Mouse (Mus musculus) brain, embryonic 18.5 days (tissue): ENCODE measurements around the gene Armc2.
A peak's percentile ranks its signal among the peaks of the same experiment; 100 is the strongest.

ENCODE experiments used
- DNase-seq: peaks from one replicate; pipeline ENCODE4 v3.0.0-alpha.2; 2012; ENCODE audit warnings: low read depth, low spot score

Gene Armc2

DNA sequence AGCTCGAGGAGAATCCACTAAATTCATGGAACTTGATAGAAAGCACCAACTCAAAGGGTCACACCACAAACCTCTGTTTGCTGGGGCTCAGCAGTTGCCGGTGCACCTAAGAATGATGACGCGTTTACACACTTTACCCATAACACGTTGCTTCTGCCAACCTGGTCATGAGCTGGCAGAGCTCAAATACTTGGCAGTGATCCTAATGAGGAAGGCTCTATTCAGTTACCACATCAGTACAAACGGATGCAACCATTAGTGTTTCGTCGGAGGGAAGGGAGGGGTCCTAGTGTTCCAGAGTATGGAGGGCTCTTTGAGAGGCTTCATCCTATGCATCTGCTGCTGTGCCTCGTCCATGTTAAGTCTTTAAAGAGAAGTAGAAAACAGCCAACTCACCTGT lies 3.3 kb upstream of the Armc2 start:
- no peak for DNase-seq

DNA sequence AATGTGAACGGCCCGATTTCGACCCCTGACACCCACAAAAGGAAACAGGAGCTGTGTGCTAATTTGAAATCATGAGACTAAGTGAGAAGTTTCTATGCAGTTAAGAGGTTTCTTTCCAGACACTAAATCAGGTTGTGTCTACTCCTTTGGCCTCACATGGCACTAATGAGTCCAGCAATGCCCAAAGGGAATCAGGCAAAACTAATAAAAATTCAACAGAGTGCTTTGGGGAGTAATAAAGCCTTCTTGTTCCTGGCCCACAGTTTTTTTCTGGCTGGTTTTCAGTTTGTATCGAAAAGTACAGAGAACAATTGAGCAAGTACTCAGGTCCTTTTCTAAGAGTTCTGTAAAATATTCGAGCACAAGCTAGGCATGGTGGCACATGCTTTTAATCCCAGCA lies 4.2 kb downstream of the Armc2 start:
- peak; percentile 8 for DNase-seq

DNA sequence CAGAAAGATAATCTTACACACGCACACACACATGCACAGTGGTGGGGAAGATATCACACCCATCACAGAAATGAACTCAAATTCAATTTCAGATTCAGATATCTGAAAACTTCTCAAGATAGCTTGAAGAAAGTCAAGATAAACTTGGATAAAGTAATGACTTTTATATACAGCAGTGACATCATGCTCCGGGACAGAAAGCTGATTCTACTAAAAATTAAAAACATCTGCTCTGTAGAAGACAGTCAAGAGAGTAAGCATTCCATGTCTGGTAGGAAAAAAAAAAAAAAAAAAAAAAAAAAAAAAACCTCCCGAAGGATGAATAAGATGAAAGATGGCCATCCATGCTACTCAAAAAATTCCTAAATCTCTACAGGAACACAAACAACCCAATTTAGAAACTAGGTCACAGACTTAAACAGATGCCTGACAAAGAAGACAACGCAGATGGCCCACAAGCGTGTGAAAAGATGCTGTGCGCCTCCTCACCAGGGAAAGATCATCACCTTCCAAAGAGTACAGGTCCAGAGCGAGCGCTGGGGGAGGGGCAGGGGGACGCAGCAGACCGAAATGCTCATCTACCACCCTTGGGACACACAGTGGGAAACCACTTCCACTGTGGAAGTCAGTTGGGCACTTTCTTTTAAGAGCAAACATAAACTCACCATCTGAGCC lies 7.3 kb downstream of the Armc2 start:
- DNase-seq: no peak

DNA sequence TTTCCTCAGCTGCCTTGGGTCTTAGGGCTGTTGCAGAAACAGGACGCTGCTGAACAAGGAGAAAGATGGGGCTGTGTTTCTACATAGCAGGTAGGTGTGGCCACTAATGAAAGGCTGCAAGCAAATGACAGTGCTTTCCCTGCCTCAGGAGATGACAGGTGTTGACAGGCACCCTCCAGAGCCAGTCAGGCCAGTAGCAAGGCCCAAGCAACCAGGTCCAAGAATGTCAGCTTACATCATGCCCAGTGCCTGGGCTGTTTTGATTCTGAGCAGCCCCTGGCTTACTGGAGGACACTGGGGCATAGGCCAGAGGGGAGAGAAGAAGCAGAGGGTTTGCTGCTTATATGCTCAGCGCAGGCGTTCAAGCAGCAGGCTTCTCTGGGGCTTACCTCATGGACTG lies 13.0 kb downstream of the Armc2 start:
- no peak for DNase-seq

DNA sequence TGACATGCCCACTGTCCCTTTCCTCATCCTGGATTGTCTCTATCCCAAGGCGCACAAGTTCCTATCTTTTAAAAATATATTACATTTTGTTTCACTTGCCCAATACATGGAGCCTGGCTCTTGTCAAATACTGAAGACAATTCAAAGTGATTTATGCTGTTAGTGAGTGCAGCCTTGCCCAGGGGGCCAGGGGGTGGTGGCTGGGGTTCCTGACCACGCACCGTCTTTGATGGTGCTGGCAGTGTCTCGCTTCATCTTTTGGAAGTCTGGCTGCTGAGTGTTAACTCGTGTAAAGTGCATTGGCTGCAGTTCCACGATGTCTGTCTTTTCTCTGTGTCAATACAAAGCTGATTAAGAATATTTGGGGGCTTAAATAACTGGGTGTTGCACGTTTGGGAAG lies 13.6 kb downstream of the Armc2 start:
- no peak for DNase-seq

DNA sequence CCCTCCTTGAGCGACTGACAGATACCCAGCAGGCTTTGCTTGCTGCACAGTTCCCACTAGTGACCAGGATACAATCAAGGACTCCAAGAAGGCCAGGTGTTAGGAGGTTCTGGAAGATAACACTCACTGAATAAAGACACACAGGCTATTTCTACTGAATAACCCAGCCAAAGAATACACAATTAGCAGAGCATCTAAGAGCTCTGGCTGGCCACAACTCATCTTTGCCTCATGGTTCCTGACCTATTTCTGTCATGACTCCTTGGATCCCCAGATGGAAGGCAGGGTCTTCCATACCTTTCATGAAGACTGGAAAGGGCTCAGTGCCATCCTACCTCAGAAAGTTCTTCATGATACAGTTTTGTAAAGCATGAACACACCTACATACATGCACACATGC lies 14.2 kb downstream of the Armc2 start:
- no peak for DNase-seq

DNA sequence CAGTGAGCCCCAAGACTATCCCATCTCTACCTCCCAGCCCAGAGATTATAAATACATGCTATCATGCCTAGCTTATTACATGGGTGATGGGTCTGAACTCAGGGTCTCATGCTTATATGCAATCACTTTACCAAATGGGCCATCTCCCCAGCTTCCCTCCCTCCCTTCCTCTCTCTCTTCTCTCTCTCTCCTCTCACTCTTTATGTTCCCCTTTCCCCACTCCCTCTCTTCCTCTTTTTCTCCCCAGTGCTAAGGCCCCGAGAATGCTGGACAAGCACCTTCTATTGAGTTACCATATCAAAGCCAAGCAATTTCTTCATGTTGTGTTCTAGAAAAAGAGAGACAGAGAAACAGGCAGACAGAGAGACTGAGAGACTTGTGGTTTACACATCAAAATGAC lies 14.7 kb downstream of the Armc2 start:
- no peak for DNase-seq

DNA sequence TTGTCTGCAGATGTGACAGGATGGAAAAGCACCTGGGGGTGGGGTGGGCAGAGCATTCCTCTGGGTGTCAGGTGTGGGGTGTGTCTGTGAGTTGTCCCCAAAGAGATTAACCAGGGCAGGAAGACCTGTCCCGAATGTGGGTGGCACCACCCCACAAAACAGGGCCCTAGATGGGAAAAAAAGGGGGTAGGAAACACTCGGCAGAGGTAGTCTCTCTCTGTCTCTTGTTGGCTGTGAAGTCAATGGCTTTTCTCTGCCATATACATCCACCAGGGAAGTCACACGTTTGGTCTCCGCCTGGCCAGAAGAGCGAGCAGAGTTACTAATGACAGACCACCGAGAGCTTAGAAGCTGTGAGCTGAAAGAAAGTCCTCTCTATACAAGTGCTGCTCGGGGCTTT lies 15.8 kb downstream of the Armc2 start:
- DNase-seq: no peak

DNA sequence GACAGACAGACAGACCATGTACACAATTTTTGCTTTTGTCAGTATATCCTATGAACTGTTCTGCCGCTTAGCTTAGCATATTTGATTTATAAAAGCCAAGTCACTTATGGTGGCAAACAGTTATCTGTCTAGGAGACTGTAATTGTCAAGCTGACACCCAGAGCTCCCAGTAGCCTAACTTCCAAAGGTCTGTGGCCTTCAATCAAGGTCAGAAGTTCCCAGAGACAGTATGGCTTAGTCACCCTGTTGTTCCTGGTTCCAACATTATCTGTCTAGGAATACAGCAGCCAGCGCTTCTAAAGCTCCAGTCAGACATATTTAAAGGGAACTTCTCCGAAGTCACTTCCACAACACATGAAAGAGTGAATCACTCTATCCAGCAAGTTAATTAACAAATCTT lies 17.0 kb downstream of the Armc2 start:
- DNase-seq: no peak

DNA sequence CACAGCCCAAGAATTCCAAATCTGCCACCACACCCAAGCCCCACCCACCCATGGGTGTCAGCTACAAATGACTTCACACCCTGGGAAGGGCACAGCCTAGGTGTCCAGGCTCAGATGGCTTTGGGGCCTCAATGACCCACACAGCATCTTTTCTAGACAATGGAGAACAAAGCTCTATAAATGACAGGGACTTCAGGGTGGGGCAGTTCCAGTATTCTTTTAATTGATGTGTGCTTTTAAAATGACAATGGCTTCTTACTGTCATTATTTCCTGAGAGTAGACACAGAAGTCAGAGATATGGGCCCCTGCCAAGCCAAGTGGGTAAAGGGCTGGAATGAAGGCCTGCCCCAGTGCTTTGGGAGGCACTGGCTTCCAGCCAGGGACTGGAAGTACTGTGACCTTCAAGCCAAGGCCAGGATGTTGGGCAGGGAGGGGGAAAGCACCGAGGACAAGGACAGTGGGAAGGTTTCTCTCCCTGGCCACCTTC lies 20.5 kb downstream of the Armc2 start:
- no peak for DNase-seq

DNA sequence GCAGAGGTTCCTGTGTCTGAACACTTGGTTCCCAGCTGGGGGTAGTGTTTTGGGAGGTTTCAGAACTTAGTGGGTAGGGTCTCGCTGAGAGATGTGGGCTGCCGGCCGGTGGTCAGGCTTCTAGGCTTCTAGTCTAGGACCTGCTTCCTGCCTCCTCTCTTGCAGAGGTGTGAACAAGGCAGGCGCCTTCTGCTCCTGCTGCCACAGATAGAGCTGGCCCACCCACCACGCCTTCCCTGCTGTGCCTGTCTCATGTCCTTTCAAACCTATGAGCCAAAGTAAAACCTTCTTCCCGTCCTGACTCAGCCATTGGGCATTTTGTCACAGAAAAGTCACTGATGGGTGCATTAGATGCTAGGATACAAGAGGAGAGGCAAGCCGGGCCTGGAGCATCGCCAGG lies 22.1 kb downstream of the Armc2 start:
- no peak for DNase-seq

DNA sequence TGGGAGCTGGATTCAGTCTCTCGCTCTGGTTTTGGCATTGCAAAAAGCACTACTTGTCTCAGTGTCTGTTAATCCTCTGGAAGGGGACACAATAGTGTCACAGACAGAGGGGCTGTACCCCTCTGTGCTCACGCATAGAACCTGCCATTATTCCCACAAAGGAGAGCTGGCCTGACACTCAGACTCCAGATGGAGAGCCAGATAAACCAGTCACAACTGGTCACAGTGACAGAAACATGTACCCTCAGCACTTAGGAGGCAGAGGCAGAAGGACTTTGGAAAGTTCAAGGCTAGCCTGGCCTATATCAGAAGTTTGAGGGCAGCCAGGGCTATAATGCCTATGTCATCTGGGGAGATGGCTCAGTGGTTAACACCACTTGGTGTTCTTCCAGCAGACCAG lies 23.2 kb downstream of the Armc2 start:
- no peak for DNase-seq

DNA sequence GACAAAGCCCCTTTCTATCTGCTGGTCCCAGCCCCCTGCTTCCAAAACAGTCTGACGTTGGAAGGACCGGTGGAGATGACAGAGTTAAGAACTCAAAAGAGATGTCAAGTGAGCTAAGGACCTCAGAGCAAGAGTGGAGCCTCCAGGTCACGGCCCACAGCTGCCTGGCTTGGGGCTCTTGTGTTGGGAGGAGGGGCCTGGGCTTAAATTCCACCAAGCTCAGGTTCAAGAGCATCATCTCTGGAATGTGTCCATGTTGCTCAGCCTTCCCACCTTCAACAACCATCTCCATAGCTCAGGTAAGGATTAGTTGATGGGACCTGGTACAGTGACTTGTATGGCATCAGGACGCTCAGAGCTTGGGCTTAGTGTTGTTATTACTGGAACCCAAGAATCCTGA lies 23.7 kb downstream of the Armc2 start:
- no peak for DNase-seq

DNA sequence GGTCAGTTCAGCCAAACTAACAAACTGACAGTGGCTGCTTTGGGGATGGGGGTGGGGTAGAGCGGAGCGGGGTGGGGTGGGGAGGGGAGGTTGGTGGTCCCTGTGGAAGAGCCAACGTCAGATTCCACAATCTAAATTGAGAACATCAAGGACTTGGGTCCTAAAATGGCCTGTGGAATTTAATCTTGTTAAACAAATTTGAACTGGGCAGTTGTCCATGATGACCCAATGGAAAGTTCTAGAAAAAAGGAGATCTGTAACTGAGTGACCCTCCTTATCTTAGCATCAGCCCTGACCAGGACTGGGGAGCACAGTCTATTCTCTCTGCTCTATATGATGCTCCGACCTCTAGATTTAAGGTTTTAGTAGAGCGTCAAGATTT lies 26.2 kb downstream of the Armc2 start:
- no peak for DNase-seq

DNA sequence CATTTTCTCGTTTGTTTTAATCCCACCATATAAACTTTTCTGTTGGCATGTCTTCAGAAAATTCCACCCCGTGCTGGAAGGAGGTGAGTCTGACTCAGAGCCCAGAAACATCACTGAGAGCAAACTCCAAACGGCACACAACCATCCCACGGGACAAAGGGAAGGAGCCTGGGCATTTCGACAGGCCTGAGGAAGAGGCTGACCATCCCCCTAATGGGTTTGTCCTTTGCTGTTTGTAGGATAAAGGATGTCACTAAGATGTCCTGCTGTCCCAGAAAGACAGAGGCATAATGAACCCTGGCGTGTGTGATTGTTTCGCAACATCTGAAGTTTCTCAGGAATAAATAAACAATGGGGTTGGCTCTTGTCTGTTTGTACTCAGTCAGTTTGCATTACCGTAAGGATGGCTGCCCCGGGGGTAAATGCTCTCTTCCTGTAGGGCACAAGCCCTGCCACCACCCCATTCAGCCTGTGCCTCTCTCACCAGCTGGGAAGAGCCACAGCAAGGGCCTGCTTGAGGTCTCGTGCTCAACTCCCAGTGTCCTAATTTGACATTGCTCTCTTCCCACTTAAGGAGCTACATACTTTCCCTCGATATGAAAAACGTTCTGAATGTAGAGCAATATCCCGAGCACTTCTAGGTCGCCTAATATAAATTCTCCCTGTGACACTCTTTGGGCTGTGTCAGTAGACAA lies 26.7 kb downstream of the Armc2 start:
- DNase-seq: no peak

DNA sequence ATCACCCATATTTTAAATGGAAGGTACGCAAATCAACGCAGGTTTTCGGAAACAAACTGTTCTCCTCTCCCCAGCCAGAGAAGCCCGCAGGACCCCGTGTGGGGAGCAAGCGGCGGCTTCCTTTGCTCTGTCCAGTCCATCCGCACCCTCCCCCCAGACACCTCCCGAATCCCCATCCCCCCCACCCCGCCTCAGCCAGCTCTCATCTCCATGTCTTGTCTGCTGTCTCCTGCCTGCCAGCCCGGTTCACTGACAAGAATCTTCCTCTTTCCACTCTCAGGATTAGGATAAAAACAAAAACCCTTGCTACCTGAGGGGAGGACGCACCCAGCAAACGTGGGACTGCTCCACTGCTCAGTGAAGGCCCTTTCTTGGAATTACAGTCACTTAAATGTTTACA lies 27.3 kb downstream of the Armc2 start:
- no peak for DNase-seq

DNA sequence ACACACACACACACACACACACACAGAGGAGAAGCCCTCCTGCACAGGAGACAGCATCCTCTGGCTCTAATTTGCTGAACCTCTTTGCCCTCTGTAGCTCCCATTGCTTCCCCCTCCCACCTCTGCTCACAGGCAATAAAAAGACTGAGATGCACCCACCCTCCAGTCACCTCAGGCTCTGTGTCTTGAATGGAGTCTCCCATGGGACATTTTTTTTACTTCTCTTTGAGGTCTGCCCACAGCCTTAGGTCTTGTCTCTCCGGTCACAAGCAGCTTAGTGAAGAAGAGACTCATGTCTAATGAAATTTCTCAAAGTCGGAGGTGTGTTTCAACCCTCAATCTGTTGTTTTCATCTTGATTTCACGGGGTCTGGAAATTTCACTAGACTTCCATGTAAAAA lies 29.3 kb downstream of the Armc2 start:
- DNase-seq: no peak

DNA sequence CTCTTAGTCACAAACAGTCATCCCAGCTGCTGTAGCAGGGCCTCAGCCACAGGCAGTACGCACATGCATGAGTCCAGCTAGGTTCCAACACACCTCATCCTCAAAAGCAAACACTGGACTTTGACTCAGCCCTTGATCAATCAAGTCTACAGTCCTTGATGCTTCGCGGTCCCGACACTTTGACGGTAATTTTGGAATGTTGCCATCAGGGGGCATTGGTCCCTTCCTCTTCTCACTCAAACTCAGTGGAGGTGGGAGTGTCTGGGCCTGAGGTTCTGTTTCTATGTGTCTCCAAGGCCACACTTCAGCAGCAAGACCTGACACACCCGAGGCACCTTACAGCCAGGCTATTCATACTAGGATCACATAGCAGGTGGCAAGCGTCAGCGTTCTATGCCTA lies 32.1 kb downstream of the Armc2 start:
- DNase-seq: no peak

DNA sequence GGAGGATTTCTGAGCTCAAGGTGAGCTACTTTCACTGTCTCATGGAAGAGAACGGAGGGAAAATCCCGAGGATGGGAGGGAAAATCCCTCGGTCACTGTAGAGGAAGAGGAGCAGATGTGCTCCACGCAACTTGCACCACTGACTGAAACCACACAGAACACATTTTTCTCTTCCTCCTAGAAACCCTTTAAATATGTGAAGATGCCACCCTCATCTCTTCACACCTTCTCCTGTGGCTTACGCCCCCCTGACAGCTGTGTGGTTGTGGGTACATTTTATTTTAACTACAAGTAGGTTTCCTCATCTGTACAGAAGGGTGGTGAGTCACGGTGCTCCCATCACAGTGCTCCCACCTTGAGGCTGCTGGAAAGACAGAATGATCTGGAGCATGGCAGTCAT lies 34.0 kb downstream of the Armc2 start:
- no peak for DNase-seq

DNA sequence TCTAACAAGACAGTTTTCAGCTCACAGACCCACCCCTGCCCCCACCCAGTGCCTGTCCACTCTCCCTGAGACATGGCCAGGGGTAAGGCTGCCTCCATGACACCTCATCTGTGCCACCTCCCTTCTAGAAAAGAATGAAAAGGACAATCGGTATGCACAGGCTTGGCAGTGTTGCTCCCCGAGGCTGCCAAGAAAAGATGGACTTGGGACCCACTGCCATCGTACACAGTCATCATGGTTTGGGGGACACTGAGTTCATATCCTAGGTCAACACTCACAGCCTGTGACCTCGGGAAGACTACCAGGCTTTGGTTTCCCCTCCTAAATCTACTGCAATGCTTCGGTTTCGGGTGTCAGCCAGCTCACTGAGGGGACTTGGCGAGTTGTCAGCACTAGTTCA lies 35.4 kb downstream of the Armc2 start:
- no peak for DNase-seq

DNA sequence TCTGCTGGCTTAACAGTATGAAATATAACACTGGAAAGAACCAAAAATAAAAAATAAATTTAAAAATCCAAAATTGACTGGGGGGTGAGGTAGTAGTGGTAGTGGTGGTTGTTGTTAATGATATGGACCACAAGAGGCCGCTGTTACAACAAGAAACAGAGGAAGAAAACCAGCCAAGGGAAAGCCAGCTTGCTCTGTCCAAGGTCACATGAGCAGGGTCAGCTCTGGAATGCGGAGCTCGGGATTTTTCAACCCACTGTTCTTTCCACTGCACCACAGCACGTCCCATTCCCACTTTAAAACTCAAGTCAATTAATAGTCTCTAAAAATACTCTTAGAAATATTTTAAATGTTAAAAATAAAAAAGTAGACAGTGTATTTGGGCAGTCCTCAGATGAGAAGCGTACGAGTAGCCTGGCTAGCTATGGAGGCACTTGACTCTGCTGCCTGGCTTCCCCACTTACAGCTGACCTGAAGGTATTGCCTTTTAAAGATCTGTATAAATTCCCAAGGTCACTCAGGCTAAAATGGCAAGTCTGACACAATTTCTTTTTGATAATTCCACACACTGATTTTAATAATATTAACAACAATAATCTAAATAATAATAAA lies 37.4 kb downstream of the Armc2 start:
- DNase-seq: no peak

DNA sequence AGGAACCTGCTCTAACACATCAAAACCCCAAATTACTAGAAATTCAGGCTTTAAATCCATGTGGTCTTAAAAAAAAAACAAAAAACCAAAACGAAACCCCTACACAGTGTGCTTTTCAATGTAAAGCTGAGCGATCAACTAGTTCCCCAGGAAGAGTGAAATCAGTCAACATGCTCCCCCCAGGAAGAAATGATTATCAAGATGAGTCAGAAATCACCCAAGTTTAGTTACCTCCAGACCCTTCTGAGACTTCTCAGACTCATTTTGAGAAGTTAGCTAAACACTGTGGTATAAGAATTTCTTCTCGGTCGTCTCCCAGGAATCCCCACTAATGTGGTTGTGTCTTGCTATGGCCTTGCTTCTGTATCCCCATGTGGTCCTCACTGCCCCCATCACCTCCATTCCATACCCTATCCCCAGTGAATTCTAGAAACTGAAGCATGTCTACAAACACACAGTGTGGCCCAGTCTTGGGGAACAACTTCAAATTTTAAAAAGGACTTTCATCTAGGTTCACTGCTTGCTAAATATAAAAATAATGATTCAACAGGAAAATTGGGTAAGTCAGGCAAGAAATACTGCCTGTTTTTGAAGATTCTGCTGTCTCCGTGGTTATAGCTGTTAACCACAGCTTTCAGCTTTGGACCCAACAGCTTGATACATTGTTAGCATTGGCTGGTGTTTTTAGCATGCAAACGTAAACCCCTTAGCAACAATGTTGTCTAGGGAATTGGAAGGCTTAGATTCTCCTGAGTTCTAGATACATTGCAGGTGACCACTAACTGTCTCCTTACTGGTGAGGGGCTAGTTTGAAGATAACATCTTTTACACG lies 39.6 kb downstream of the Armc2 start:
- DNase-seq: no peak
